Mouse (Mus musculus) E14TG2a.4 (cell line): ENCODE data around the gene Nt5c3.

Experiments used
- H3K27me3 ChIP-seq: 2 replicates; pipeline ENCODE4 v1.6.1; 2014; ENCODE audit warnings: low read length, control low read depth; ENCODE audit not compliant: insufficient read depth
- H3K36me3 ChIP-seq: 2 replicates; pipeline ENCODE4 v1.6.1; 2014; ENCODE audit warnings: low read length, control low read depth; ENCODE audit not compliant: insufficient read depth
- H3K4me1 ChIP-seq: replicated peaks from 2 replicates; pipeline ENCODE4 v1.6.1; 2014; ENCODE audit warnings: low read depth, low read length, control low read depth
- H3K4me3 ChIP-seq: replicated peaks from 2 replicates; pipeline ENCODE4 v1.5.1; 2014; ENCODE audit warnings: mild to moderate bottlenecking, low read length
- H3K9me3 ChIP-seq: 2 replicates; pipeline ENCODE4 v1.6.1; 2014; ENCODE audit warnings: low read length, control low read depth
- CTCF ChIP-seq: conservative IDR thresholded peaks from 2 replicates; pipeline ENCODE4 v1.5.1; 2014; ENCODE audit warnings: low read length
- NANOG ChIP-seq: IDR thresholded peaks from 2 replicates; pipeline ENCODE4 v1.6.1; 2014; ENCODE audit warnings: borderline replicate concordance, low read length, mixed read lengths
- POU5F1 ChIP-seq: IDR thresholded peaks from 2 replicates; pipeline ENCODE4 v1.6.1; 2014; ENCODE audit warnings: low read length, borderline replicate concordance

Gene Nt5c3

GRCm38 (mm10) chr6:56919330-56920044 is 4.2 kb downstream of the Nt5c3 start:
- no peaks in the 10 kb centered on the region for H3K27me3 ChIP-seq
- H3K9me3 ChIP-seq, result peaks cover 6% of the 10 kb centered on the region
- TF ChIP-seq NANOG, result no peak
- no peak for TF ChIP-seq CTCF
- no peak for TF ChIP-seq POU5F1
- no peaks in the 10 kb centered on the region for H3K36me3 ChIP-seq
- H3K4me1 ChIP-seq, result peaks cover 21% of the 10 kb centered on the region
- H3K4me3 ChIP-seq, result no peak overlapping the region

- no peak for TF ChIP-seq NANOG
- no peak for TF ChIP-seq POU5F1
- no peak for TF ChIP-seq CTCF
- peaks cover 20% of the 10 kb centered on the region for H3K4me1 ChIP-seq
- H3K27me3 ChIP-seq, result no peaks in the 10 kb centered on the region
- H3K4me3 ChIP-seq, result no peak overlapping the region
- no peaks in the 10 kb centered on the region for H3K36me3 ChIP-seq
- peaks cover 8% of the 10 kb centered on the region for H3K9me3 ChIP-seq
Measured at GRCm38 (mm10) chr6:56917578-56918368, 6.0 kb downstream of the Nt5c3 start.

GRCm38 (mm10) chr6:56916279-56916678 is 7.5 kb downstream of the Nt5c3 start:
- peaks cover 17% of the 10 kb centered on the region for H3K4me1 ChIP-seq
- peaks cover 8% of the 10 kb centered on the region for H3K9me3 ChIP-seq
- TF ChIP-seq CTCF, result no peak
- TF ChIP-seq NANOG, result no peak
- TF ChIP-seq POU5F1, result no peak
- no peaks in the 10 kb centered on the region for H3K36me3 ChIP-seq
- no peak overlapping the region for H3K4me3 ChIP-seq
- no peaks in the 10 kb centered on the region for H3K27me3 ChIP-seq

GRCm38 (mm10) chr6:56913092-56913858 is 10.5 kb downstream of the Nt5c3 start:
- Histone ChIP-seq H3K36me3 (no peaks in the 10 kb centered on the region), H3K9me3 (peaks cover 8% of the 10 kb centered on the region), H3K27me3 (no peaks in the 10 kb centered on the region), H3K4me1 (peaks cover 13% of the 10 kb centered on the region), H3K4me3 (no peak overlapping the region)
- TF ChIP-seq NANOG, result no peak
- TF ChIP-seq CTCF, result no peak
- TF ChIP-seq POU5F1, result no peak

GRCm38 (mm10) chr6:56910910-56911309 is 12.8 kb downstream of the Nt5c3 start:
- Histone ChIP-seq H3K9me3 (peaks cover 8% of the 10 kb centered on the region), H3K4me1 (no peaks in the 10 kb centered on the region), H3K4me3 (no peak overlapping the region), H3K36me3 (no peaks in the 10 kb centered on the region), H3K27me3 (no peaks in the 10 kb centered on the region)
- TF ChIP-seq CTCF, result no peak
- no peak for TF ChIP-seq NANOG
- TF ChIP-seq POU5F1, result no peak

- H3K9me3 ChIP-seq, result peaks cover 6% of the 10 kb centered on the region
- no peaks in the 10 kb centered on the region for H3K27me3 ChIP-seq
- H3K36me3 ChIP-seq, result peaks cover 2% of the 10 kb centered on the region; the same call in 1 of the 2 replicates
- H3K4me1 ChIP-seq, result no peaks in the 10 kb centered on the region
- TF ChIP-seq POU5F1 (no peak), CTCF (peak; percentile 51)
- no peak overlapping the region for H3K4me3 ChIP-seq
Measured at GRCm38 (mm10) chr6:56908912-56909311, 14.8 kb downstream of the Nt5c3 start.

GRCm38 (mm10) chr6:56908397-56908796 is 15.3 kb downstream of the Nt5c3 start:
- Histone ChIP-seq H3K36me3 (peaks cover 2% of the 10 kb centered on the region; the same call in 1 of the 2 replicates), H3K4me1 (no peaks in the 10 kb centered on the region)
- TF ChIP-seq CTCF (no peak), POU5F1 (no peak), NANOG (no peak)

GRCm38 (mm10) chr6:56907973-56908372 is 15.8 kb downstream of the Nt5c3 start:
- Histone ChIP-seq H3K4me1 (peaks cover under 1% of the 10 kb centered on the region; the same call in 1 of the 2 replicates), H3K36me3 (peaks cover 2% of the 10 kb centered on the region; the same call in 1 of the 2 replicates), H3K27me3 (no peaks in the 10 kb centered on the region), H3K4me3 (no peak overlapping the region), H3K9me3 (peaks cover 13% of the 10 kb centered on the region)
- no peak for TF ChIP-seq POU5F1
- no peak for TF ChIP-seq NANOG
- TF ChIP-seq CTCF, result no peak

More at GRCm38 (mm10) chr6:56908397-56908796, 15.3 kb downstream of the Nt5c3 start:
- no peaks in the 10 kb centered on the region for H3K27me3 ChIP-seq
- H3K9me3 ChIP-seq, result peaks cover 11% of the 10 kb centered on the region
- no peak overlapping the region for H3K4me3 ChIP-seq
